Mouse (Mus musculus): Measurements from ENCODE around the gene Slc17a6. TPM values are rescaled to one million over a fixed set of nuclear protein-coding genes. Genes with fewer than 3 reads are reported as not detected.
"Not testable (repeated sequence)": the region's sequence is repeated elsewhere in the genome, so short reads cannot be mapped to it uniquely, and the experiment has no call there.

Gene Slc17a6
- polyA plus RNA-seq, 1 experiment: not detected

GRCm38 (mm10) chr7:51657152-51657551 is 35.3 kb downstream of the Slc17a6 start:
- WGBS: 76% methylated on average over 3 of the region's 3 CpGs
- no peak for DNase-seq (ENCODE audit: low read depth, low spot score)

- no peak for DNase-seq (ENCODE audit: low read depth, low spot score)
- WGBS: 25% methylated on average over 5 of the region's 5 CpGs
Observed at GRCm38 (mm10) chr7:51662441-51662840, 40.6 kb downstream of the Slc17a6 start.

- DNase-seq (ENCODE audit: low read depth, low spot score): no peak
- 87% methylated on average over 8 of the region's 8 CpGs for WGBS
Observed at GRCm38 (mm10) chr7:51693539-51694217, 71.9 kb downstream of the Slc17a6 start.

GRCm38 (mm10) chr7:51694452-51694851 is 72.6 kb downstream of the Slc17a6 start:
- WGBS: 71% methylated on average over 4 of the region's 4 CpGs

GRCm38 (mm10) chr7:51709508-51709907 is 87.7 kb downstream of the Slc17a6 start:
- 66% methylated on average over 3 of the region's 3 CpGs for WGBS
- no peak for DNase-seq (ENCODE audit: low read depth, low spot score)

More at GRCm38 (mm10) chr7:51694452-51694851, 72.6 kb downstream of the Slc17a6 start:
- no peak for DNase-seq (ENCODE audit: low read depth, low spot score)

GRCm38 (mm10) chr7:51710346-51710745 is 88.5 kb downstream of the Slc17a6 start:
- DNase-seq (ENCODE audit: low read depth, low spot score): not testable (repeated sequence)
- WGBS: 54% methylated on average over 3 of the region's 3 CpGs

- DNase-seq (ENCODE audit: low read depth, low spot score): no peak
- 88% methylated on average over 2 of the region's 2 CpGs for WGBS
Observed at GRCm38 (mm10) chr7:51715771-51716170, 94.0 kb downstream of the Slc17a6 start.

Other genes starting within 250 kb of the Slc17a6 start
- gene Ano5, start 111.0 kb upstream of the Slc17a6 start, polyA plus RNA-seq (2012; rRNA removed): 0.04 and 0.08 TPM in 2 replicates
- 1.0 and 1.9 TPM in 2 replicates for gene Gas2, start 240.0 kb downstream of the Slc17a6 start, polyA plus RNA-seq (2012; rRNA removed)
- gene Fancf, start 240.3 kb downstream of the Slc17a6 start, polyA plus RNA-seq (2012; rRNA removed): 4.3 and 6.2 TPM in 2 replicates